Mouse (Mus musculus) T-helper 17 cell (primary cell): Measurements from ENCODE around the gene Islr2.

Source experiments
- in situ Hi-C, 2 experiments: fragments of 300-600 bp; cut with MboI, MseI; formaldehyde crosslinking; loops; 1 replicate in 1 of 2; 2 replicates in 1 of 2; pipeline ENCODE4 v1.15.1; 2025; ENCODE audit warnings: high pct_unique_total_duplicates in 2 of 2

Islr2 gene

DNA sequence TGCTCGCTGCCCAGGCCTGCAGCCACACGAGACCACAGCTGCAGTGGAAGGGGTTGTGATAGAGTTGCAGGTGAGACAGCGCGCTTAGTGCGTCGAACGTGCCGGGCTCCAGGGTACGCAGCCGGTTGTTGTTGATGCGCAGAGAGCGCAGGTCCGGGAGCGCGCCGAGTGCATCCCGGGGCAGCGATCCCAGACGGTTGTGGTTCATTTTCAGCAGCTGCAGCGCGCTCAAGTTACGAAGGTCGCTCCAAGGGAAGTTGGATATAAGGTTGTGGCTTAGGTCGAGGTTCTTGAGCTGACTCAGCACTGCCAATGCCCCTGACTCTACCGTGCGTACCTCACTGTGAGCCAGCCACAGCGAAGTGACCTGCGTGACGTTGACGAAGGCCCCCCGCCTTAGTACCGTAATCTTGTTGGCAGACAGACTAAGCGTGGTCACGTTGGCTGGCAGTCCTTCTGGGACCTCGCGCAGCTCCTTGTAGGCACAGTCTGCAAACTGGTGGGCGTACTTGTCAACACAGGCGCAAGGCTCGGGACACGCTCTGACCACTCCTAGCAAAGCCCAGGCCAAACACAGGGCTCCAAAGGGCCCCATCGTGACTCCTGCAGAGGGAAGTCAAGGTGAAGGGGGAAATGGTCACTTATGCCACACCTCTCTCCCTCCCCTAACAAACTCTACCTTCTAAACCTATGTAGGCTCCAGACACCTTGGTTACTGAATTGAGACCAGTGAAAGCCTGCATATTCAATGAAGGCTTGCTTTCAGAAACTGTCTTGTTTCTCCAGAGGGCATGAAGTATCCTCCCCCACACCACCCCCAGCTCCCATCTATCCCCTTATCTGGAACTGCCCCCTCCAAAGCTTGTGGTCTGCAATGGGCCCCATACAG is 4.5 kb downstream of the Islr2 start:
- in situ Hi-C loops: loop anchor here (5.0 kb wide), 1 partner anchor 162 kb away; no protein-coding TSS in a partner anchor

DNA sequence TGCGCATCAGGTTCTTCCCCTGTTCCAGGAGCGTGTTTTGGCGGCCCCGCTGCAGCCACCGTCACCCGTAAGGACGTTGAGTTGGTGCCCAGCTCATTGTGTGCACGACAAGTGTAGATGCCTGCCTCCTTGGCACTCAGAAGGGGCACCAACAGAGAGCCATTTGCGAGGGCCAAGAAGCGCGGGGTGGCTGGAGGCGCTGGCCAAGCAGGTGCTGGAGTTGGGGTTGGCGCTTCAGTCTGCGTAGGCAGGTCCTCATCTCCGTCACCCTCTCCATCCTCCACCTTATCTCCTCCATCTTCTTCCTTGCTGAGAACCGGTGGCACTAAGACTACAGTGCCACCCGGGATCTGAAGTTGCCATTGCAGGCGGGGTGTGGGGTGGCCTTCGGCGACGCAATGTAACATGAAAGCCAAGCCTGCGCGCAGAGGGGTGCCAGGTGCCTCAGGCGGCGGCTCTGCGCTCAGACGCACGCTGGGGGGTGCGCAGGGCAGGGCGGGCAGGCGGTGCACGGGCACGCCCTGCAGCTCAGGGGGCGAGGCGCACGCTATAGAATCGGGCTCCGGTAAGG is 5.2 kb downstream of the Islr2 start:
- in situ Hi-C loops: loop anchor here in 1 of 2 experiments (5.0 kb wide), 1 partner anchor 162 kb away; no protein-coding TSS in a partner anchor

DNA sequence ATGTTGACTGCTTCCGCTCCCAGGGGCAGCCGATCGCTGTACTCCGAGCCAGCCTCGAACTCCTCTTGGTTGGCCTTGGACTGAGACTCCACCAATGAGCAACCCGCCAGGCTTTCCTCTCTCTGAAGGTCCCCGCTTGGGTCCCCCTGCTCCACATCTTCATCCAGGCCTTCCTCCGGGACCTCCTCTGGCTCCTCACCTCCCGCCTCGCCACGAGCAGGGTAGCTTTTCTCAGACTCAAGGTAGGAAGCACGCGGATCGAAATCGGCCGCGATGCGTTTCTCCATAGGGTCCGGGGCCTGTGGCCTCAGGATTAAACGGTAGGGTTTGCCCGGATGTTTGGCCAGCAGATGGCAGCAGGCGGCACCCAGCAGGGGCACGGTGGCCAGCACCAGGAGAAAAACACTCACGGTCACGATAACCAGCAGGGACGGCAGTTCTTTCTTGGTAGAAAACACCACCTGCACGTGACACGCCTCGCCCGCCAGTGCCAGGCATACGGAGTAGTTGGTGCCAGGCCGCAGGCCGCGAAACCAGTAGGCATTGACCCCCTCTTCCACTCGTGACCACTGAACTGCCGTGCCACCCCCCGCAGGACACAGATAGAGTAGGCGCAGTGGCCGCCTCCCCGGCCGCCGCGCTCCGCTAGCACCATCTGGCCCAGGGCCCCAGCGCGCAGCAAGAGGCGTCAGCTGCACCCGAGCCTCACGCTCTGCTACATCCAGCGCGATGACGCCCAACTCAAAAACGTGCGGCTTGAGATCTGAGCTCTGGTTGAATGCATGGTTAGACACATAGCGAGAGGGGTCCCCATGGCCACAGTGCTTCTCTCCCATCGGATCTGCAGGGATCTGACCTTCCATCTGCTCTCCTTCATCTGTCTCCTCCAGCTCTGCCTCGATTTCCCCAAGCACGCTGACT is 6.1 kb downstream of the Islr2 start:
- in situ Hi-C loops: loop anchor here in 1 of 2 experiments (5.0 kb wide), 1 partner anchor 161 kb away; no protein-coding TSS in a partner anchor

DNA sequence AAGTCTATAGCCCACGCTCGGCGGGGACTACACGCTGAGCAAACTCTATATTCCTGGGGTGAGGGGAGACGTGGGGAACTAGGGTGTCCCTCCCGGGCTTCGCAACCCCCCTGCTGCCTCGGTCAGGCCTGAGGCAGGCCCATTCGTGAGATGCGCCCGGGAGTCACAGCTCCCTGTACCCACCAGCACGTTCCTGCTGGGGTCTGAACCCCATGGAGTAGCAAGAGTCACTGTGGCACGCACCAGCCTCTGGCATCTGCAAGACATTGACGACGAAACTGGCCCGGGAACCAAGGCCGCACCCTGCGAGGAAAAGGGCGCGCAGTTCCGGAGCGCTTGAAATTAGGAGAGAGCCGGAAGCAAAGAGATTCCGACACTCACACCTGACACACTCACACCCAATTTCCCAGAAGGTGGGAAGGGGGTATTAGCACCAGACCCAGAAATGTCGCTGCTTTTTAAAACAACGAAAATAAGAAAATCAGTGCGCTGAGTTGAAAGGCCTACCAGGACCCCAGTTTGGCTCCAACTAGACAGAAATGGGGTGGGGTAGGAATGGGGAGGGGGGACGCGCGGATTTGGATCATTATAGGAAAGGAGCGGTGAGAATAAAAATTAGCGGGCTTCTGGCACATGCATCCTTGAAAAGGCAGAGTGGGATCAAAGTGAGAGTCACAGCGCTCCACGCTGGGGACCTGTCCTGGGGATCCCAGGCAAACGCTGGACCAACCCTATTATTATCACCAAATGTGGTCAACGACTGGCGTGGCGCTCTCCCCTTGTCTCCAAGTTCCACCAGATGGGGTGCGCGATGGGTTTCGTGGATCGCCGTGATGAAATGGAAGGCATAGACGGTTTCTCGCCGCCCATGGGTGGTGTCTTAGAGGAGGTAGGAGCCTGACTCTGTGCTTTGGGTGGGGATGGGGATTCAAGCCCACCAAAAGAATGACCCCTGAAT is 7.2 kb downstream of the Islr2 start:
- in situ Hi-C loops: loop anchor here in 1 of 2 experiments (5.0 kb wide), 1 partner anchor 160 kb away; no protein-coding TSS in a partner anchor

DNA sequence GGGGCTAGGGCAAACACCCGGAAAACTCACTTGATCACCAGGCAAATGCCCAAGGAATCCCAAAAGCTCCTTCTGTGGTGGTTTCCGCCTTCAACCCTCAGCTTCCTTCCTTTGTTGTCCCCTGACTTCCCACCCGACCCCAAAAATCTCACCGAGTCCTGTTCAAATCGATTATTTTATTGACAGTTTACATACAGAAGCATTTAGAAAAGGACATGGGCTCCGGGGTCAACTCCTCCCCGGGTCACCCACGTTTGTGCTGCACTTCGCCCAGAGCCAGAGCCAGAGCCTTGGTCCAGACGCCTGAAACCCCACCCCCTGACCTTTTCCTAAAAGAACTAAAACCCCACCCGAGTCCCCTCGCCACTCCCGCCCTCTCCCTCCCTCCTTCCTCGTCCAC is 8.0 kb downstream of the Islr2 start:
- in situ Hi-C loops: loop anchor here in 1 of 2 experiments (5.0 kb wide), 1 partner anchor 159 kb away; no protein-coding TSS in a partner anchor

DNA sequence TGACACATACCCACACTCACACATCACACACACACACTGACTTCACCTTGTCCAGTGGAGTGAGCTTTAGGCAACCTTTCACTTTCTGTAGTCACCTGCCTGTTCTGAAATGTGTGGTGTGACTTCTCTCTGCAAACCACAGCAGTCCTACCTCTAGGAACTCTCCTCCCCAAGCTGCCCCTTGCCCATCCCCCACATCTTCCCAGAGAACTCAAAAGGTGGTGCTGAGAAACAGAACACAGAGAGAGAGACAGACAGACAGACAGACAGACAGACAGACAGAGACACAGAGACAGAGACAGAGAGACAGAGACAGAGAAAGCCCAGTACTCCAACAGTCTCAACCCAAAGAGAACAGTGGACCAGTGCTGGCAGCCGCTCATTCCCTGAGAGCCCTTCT is 8.4 kb downstream of the Islr2 start:
- in situ Hi-C loops: loop anchor here in 1 of 2 experiments (5.0 kb wide), 1 partner anchor 158 kb away; no protein-coding TSS in a partner anchor

DNA sequence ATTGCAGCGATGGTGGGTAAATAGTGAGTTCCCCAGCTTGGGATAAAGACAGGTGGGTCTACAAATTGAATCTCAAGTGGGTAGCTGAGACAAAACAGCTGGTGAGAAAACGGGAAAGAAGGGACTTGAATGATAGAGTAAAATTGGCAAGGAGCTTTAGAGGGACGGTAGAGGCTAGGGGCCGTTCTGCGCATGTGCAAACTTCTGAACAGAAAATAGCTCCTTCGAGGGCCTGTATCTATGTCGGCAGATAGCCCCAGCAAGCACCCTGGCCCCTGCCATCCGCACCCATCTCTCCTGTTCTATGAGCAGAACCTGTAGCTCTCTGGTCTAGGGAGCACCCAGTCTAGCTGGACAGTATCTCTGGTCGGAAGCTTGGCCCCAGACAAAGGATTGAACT is 9.9 kb downstream of the Islr2 start:
- in situ Hi-C loops: no loop called here

DNA sequence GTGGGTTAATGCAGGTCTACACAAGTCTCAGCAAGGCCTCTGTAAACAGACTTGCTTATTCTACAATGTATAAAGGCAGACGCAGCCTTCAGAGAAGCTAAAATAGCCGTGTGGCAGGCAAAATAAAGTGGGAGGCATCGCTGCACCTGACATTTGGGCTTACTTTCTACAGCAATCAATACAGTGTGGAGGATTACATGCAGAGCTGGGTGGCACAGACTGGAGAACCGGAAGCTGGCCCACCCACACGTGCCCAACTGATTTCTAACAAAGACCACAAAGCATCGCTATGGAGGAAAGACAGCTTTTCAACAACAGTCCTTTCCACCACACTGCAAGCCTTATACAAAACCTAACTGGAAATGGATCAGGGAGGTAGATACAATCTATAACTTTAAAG is 19.7 kb downstream of the Islr2 start:
- in situ Hi-C loops: loop anchor here in 1 of 2 experiments (10.0 kb wide), 2 partner anchors 1820 to 2000 kb away; no protein-coding TSS in a partner anchor

DNA sequence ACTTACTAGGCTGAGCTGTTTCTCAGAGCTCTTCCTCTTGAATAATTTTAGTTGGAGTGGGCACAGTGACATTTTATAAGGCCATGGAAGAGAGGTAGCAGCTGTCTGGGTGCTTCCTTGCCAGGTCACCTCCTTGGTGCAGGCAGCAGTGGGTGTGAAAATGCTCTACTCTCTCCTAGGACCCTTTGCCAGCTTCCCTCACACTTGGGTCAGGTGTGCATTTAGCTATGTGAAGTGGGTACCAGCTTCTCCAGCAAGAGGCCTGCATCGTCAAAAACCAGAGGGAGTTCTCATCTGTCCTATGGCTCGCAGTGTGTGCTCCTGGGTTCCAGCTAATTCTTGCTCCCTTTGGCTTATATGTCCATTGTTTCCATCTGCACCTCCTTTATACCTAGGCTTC is 24.7 kb downstream of the Islr2 start:
- in situ Hi-C loops: no loop called here

DNA sequence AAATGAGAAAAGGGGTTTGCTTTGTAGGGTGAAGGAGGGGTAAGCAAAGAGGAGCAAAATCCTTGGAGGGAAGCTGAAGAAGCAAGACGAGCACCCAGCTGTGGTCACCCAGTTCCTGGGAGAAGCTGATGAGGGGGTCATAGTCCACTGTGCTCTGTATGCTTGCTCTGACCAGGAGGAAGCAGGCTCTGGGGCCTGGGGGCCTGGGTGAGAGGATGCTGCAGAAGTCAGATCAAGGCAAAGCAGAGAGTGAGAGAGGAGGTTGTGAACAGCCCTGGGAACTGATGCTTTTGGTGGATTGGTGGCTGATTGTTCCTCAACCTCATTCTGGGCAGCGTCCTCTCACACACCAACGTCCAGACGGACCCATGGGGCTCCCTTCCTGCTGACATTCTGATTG is 27.0 kb downstream of the Islr2 start:
- in situ Hi-C loops: no loop called here

DNA sequence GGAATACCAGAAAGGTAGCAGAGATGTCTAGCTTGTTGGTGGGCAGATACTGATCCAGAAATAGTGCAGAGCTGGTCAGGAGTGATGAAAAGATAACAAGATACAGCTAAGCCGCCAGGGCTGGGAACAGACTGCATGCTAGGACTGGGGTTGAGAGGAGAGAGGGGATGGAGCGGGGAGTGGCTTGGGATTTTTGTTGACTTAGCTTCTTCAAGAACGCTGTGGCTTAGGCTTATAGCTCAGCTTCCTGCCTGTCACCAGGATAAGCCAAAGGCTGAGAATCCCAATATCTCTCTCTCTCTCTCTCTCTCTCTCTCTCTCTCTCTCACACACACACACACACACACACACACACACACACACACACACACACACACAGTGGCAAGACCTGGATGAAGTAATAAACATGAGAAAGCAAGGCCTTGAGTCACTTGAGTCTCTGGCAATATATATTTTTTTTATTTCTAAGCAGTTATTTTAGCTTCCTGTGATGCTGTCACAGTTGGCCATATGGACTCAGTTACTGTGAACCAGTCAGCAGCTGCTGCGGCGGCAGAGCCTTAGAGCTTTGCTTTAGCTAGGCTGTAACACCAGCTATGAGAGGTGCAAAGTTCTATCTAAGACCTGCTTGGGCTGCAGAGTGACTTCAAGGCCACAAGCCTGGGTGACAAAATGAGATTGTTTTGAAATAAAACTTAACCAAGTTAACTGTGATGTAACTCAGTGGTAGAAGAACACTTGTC is 28.2 kb downstream of the Islr2 start:
- in situ Hi-C loops: no loop called here

DNA sequence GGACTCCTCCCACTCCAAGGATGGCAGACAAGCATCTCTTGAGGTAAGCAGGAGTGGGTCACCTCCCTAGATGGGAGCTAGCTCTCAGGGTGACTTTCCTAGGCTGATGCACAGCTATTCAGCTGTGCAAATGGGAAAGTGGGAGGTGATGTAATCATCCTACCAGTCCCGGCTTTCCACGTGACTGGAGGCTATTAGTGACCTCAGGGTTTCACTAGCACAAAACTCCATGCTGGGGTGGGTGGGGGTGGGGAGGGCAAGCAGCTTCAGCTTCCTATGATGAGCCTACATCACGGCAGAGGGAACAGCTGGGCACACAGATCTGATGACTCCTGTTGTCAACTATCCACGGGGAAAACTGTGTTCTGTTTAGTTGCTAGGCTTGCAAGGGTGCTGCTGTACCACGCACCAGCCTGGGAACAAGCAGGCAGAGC is 29.3 kb downstream of the Islr2 start:
- in situ Hi-C loops: no loop called here

DNA sequence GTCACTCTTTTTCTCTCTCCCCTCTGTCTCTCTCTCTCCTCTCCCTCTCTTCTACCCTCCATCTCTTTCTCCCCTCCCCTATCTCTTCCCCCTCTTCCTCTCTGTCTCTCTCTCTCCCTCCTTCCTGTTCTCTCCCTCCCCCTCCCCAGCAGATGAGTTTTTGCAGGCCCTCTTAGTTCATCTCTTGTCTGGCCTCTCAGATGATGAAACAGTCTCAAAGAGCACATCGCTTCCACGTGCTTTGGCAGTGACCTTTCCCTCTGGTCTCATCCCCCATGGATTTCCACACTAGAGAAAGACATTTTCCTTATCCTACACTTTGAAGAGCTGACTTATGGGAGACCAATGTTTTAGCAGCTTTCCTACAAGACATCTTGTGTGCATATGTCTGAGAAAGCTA is 31.3 kb downstream of the Islr2 start:
- in situ Hi-C loops: no loop called here

DNA sequence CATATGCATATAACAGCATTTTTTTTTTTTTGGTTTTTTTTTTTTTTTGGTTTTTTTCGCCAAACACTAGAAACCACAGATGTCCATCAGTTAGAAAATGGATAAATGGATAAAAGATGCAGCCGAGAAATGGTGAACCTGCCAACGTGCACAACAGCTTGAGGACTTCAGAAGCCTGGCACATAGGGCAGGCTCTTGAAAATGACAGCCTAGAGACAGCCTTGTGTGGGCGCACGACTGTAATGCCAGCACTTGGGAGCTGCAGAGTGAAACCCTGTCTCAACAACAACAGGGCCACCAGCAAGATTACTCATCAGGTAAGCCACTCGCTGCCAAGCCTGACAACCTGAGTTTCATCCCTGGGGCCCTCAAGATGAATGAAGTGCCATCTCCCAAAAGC is 34.7 kb downstream of the Islr2 start:
- in situ Hi-C loops: no loop called here

DNA sequence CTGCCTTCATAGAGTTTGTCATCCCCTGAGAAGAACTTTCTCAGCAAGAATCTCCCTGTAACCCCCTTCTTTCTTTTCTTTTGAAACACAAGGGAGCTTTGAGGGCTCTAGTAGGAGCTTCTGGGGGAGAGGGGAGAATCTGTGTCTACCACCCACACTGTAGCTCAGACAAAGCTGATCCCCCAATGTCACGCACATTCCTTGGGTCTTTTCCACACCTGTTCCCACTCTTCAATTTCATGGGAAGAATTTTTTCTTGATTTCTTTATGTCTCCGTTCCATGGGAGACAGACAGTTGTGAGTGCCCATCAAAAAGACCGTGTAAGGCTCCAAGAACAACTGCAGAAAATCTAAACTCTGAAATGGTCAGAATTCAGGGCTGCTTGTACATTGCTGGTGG is 35.2 kb downstream of the Islr2 start:
- in situ Hi-C loops: no loop called here

DNA sequence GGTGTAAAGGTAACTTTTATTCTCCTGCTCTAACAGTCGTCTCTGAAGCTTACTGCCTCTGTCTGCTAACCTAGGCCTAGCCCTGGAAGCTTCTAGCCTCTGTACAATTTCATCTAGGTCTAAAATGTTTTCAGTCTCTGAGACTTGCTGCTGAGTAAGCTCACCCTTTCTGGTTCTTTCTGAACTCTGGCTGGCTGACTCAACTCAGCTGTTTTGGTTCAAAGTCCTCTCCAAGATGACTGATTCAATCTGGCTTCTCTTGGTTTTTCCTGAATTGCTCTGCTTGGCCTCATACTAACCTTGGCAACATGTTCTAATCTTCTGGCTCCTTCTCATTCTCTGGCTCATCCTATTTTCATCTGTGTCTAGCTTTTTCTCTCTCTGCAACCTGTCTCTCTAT is 38.3 kb downstream of the Islr2 start:
- in situ Hi-C loops: no loop called here

DNA sequence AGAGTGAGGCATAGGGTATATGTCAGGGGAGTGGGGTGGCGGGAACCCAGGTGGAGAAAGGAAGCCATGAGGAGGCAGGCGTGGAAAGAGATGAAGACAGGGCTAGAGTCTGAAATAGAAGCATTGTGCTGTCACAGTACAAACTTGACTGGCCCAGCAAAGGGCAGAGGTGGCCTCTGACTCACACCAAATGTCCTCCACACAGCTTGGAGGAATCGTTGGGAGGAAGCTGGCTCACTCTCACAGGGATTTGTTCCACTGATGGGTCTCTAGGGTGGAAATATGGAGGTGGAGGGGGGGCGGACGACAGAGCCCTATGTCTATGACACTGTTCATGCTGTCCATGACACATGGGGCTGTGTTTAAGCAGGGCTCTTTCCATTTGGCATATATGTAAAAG is 41.0 kb downstream of the Islr2 start:
- in situ Hi-C loops: loop anchor here in 1 of 2 experiments (5.0 kb wide), 1 partner anchor 66 kb away; no protein-coding TSS in a partner anchor

DNA sequence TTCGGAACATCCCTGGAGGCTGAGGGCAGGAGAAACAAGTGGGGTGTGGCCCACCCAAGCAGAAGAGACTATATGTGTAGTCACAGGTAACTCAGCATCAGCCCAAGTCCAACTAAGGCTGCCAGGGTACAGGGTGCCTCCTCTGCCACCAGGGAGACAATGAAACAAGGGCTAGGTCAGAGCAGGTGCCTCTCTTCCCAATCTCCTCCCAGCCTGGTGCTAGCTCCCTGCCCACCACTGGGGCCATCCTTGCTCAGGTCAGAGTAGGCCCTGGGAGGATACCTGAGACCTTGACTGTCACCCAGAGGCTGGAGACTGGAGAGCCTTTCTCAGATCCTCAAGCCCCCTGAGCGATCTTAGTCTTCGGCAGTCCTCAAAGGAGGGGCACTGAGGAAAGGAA is 41.9 kb downstream of the Islr2 start:
- in situ Hi-C loops: loop anchor here in 1 of 2 experiments (5.0 kb wide), 1 partner anchor 65 kb away; no protein-coding TSS in a partner anchor

DNA sequence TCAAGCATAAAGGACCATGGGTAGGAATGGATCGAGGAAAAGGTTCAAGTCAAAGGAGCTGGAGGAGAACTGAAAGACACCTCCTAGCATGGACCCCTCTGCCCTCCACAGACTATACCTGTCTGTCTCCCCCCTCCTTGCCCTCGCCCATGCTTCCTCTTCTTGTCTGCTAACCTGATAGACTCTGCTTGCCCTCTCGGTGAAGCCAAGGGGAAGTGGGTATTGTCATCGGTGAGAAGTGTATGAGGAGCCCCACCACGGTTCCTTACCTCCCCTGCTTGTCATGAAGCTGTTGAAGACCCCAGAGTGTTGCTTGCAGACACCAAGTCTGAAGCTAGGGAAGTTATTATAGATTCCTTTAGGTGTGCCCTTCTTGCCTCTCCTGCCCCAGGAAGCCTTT is 43.8 kb downstream of the Islr2 start:
- in situ Hi-C loops: loop anchor here in 1 of 2 experiments (5.0 kb wide), 1 partner anchor 63 kb away; no protein-coding TSS in a partner anchor
